Mouse (Mus musculus): Measurements from ENCODE around the gene Gata5. TPM values are rescaled to one million over a fixed set of nuclear protein-coding genes. Genes with fewer than 3 reads are reported as not detected.

Gata5 gene
- total and polyA plus RNA-seq, 3 experiments, result not detected

DNA sequence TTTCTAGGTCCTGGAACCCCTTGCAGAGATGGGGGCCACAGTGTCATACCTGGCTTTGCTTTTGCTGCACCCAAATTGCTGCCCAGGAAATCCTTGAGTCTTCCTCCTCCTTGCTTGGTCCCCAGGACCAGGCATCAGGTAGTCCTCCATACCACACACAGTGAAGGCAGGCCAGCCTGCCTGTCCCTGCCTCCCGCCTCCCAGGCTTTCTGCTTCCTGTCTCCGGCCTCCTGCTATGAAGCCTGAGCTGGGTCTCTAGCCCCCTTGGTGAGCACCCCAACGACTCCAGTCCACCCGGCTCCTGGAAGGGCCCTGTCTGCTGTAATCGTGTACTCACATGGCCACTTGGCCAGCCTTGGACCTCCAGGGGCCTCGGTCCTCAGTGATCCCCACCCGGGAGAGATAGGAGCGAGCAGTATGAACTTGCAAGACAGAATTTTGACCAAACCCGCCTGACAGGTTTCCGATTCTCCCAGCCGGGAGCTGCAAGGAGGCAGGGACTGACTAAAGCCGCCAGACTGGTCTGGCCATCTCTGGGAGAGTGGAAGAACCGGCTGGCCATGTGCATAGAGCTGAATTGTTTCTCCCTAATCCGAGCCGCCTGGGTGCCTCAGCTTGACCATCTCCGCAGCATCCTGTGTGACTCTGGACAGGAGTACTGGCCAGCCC lies 44.9 kb downstream of the Gata5 start, which contains the start of gene Rbbp8nl:
Gene Rbbp8nl, minus strand, starts transcription at position 440 of the 669 bp plus-strand sequence.
- no peak within 1 kb of the TSS for H3K9ac ChIP-seq (ENCODE audit: control insufficient read depth, low read depth, low read length, poor library complexity, severe bottlenecking)
- no peak for DNase-seq (ENCODE audit: low read depth, low spot score)
- H3K4me1 ChIP-seq (ENCODE audit: control insufficient read depth in 1 of 2, insufficient read depth in 2 of 2, low read length in 2 of 2), result no peaks in the 10 kb centered on the region
- TF ChIP-seq SMC3 (IDR thresholded peaks at IDR 0.05; ENCODE audit: low read depth, low read length), result no peak
- TF ChIP-seq MEF2A (IDR thresholded peaks at IDR 0.05; ENCODE audit: extremely low read depth, insufficient replicate concordance, low read depth, low read length, poor library complexity, severe bottlenecking), result no peak
- TF ChIP-seq USF2 (IDR thresholded peaks at IDR 0.05; ENCODE audit: borderline replicate concordance in 1 of 2, insufficient read depth in 1 of 2, low read depth in 1 of 2, low read length in 2 of 2), result no peak
- TF ChIP-seq MAX (IDR thresholded peaks at IDR 0.05; ENCODE audit: low read length), result no peak
- no peak for TF ChIP-seq ZKSCAN1 (IDR thresholded peaks at IDR 0.05; ENCODE audit: low read depth, low read length)
- no peak for TF ChIP-seq JUND (IDR thresholded peaks at IDR 0.05; ENCODE audit: low read depth, low read length)
- no peak for TF ChIP-seq ELF1 (IDR thresholded peaks at IDR 0.05; ENCODE audit: low read depth, low read length)
- no peak for TF ChIP-seq MAFK (IDR thresholded peaks at IDR 0.05; ENCODE audit: borderline replicate concordance, low read depth, low read length)
- no peak for TF ChIP-seq MAZ (IDR thresholded peaks at IDR 0.05; ENCODE audit: low read depth, low read length)
- no peak for TF ChIP-seq BHLHE40 (IDR thresholded peaks at IDR 0.05; ENCODE audit: borderline replicate concordance, low read depth, low read length)
- no peak for TF ChIP-seq POLR2AphosphoS2 (IDR thresholded peaks at IDR 0.05; ENCODE audit: low read length)
- TF ChIP-seq MXI1 (IDR thresholded peaks at IDR 0.05; ENCODE audit: low read depth, low read length), result no peak
- TF ChIP-seq ZC3H11A (IDR thresholded peaks at IDR 0.05; ENCODE audit: low read depth, low read length), result no peak
- H3K79me2 ChIP-seq (ENCODE audit: control insufficient read depth, insufficient read depth, low read length, poor library complexity), result no peaks in the 10 kb centered on the region
- peaks cover 14 to 15% of the 10 kb centered on the region in 2 experiments for H3K27me3 ChIP-seq (ENCODE audit: control insufficient read depth in 1 of 2, insufficient read depth in 2 of 2, low read length in 2 of 2)
- no peak within 1 kb of the TSS for H3K4me3 ChIP-seq (ENCODE audit: control insufficient read depth in 1 of 2, insufficient read depth in 1 of 2, low read depth in 2 of 2, low read length in 2 of 2)
- H3K27ac ChIP-seq (ENCODE audit: control insufficient read depth, low read depth, low read length), result no peak within 1 kb of the TSS
- no peaks in the 10 kb centered on the region for H3K36me3 ChIP-seq (ENCODE audit: control insufficient read depth in 1 of 2, insufficient read depth in 2 of 2, low read length in 2 of 2)
- no peaks in the 10 kb centered on the region for H3K9me3 ChIP-seq (replicated peaks; ENCODE audit: insufficient read depth, low read length)

DNA sequence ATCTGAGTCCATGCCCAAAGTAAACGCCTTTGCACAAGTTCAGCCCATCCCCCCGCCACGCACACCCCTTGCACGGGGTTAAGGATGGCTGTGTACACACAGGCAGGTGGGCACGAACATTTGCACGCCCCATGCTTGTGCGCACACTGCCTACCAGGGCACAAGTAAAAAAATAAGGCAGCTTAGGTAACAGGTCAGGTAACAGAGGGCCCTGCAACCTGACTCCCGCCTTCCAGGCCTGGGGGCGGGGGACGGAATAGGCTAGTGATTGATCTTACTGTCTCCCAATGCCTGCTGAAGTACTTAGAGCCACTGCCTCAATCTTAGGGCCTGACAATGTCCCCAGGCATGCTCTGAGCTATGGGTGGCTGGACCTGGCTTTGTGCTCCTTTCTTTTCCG lies 45.5 kb downstream of the Gata5 start:
- H3K4me3 ChIP-seq (ENCODE audit: control insufficient read depth in 1 of 2, insufficient read depth in 1 of 2, low read depth in 2 of 2, low read length in 2 of 2), result no peak overlapping the region
- no peak overlapping the region for H3K27ac ChIP-seq (ENCODE audit: control insufficient read depth, low read depth, low read length)
- H3K27me3 ChIP-seq (ENCODE audit: control insufficient read depth in 1 of 2, insufficient read depth in 2 of 2, low read length in 2 of 2), result peaks cover 18 to 19% of the 10 kb centered on the region in 2 experiments
- no peak for DNase-seq (ENCODE audit: low read depth, low spot score)
- no peaks in the 10 kb centered on the region for H3K9me3 ChIP-seq (replicated peaks; ENCODE audit: insufficient read depth, low read length)
- no peaks in the 10 kb centered on the region for H3K4me1 ChIP-seq (ENCODE audit: control insufficient read depth in 1 of 2, insufficient read depth in 2 of 2, low read length in 2 of 2)
- H3K36me3 ChIP-seq (ENCODE audit: control insufficient read depth in 1 of 2, insufficient read depth in 2 of 2, low read length in 2 of 2), result no peaks in the 10 kb centered on the region
- no peak overlapping the region for H3K9ac ChIP-seq (ENCODE audit: control insufficient read depth, low read depth, low read length, poor library complexity, severe bottlenecking)
- TF ChIP-seq USF1 (IDR thresholded peaks at IDR 0.05; ENCODE audit: low read depth, low read length), result no peak
- H3K79me2 ChIP-seq (ENCODE audit: control insufficient read depth, insufficient read depth, low read length, poor library complexity), result no peaks in the 10 kb centered on the region

Measured in MEL (cell line).